Mouse (Mus musculus): ENCODE results near the gene Wfdc1. TPM values are rescaled to one million over a fixed set of nuclear protein-coding genes. Genes with fewer than 3 reads are reported as not detected.

Gene Wfdc1
- polyA plus RNA-seq, 1 experiment from 2014 or later = 1.7 TPM

DNA sequence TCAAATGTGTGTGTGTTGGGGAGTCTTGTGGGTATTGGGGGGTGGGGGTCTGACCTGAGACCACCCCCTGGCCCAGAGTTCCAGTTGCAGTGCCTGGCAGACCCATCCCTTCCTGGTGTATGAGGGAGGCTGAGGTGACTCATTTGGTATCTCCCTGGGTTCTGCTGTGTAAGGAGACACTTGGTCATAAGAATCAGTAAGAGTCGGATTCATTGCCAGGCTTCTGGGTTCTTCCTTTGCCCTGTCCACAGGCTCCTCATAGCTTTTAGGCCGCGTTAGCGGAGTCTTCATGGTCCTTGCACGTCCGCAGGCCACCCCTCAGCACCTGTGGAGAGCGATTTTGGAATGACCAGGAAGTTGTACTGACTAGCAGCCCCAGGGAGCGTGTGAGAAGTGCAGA, 42.3 kb downstream of the Wfdc1 start:
- no peaks in the 10 kb centered on the region; the same call in 1 of the 2 replicates for H3K4me1 ChIP-seq (ENCODE audit: control insufficient read depth, insufficient read depth, low read length)
- no peak overlapping the region for H3K9ac ChIP-seq (ENCODE audit: low read length)
- no peak overlapping the region for H3K4me3 ChIP-seq (ENCODE audit: low read depth, low read length)
- H3K9me3 ChIP-seq (ENCODE audit: control insufficient read depth, low read length) = no peaks in the 10 kb centered on the region
- H3K27me3 ChIP-seq (ENCODE audit: control insufficient read depth, insufficient read depth, low read length) = no peaks in the 10 kb centered on the region
- 87% methylated on average over 8 of the region's 8 CpGs for WGBS
- H3K27ac ChIP-seq (ENCODE audit: low read depth, low read length) = no peak overlapping the region
- no peak overlapping the region for H3K4me2 ChIP-seq (ENCODE audit: low read depth)
- no peak for DNase-seq (ENCODE audit: low spot score)
- no peak for ATAC-seq (ENCODE audit: insufficient read depth, low FRiP score, low TSS enrichment)
- no peaks in the 10 kb centered on the region for H3K36me3 ChIP-seq (ENCODE audit: control insufficient read depth, insufficient read depth, low read length)

DNA sequence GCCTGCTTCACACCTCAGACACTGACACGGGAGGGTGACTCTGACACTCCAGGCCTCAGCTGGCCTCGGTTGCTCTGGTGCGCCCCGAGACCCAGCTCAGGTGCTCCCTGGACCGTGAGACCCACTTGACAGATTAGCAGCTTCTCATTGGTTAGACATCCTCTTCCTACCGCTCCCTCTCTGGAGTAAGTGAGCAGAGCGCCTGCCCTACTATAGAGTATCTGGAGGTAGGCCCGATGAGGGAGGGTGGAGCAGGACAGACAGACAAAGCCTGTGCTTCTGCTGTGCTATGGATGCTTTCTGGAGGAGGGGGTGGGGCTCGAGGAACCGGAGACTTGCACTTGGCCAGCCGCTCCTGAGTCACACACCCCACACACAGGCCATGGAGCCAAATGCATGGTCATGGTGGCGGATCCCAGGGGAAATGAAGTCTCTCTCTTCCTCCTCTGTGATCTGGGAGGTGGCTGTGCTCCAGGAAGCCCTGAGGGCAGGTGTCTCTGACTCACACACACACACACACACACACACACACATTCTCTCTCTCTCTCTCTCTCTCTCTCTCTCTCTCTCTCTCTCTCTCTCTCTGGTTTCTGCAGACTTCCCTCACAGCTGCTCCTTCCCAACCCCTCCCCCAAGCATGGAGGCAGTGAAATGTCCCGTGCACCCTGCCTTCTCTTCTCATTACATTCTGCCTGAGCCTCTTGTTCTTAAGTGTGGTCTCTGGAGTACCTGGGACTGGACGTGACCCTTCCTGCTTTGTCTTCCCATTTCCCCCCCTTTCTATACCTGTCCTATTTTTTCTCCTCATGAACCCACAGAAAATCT, 42.9 kb downstream of the Wfdc1 start:
- H3K9ac ChIP-seq (ENCODE audit: low read length) = no peak overlapping the region
- no peaks in the 10 kb centered on the region for H3K36me3 ChIP-seq (ENCODE audit: control insufficient read depth, insufficient read depth, low read length)
- no peaks in the 10 kb centered on the region for H3K9me3 ChIP-seq (ENCODE audit: control insufficient read depth, low read length)
- DNase-seq (ENCODE audit: low spot score) (no peak), ATAC-seq (ENCODE audit: insufficient read depth, low FRiP score, low TSS enrichment) (no peak)
- H3K27me3 ChIP-seq (ENCODE audit: control insufficient read depth, insufficient read depth, low read length) = no peaks in the 10 kb centered on the region
- no peak overlapping the region for H3K27ac ChIP-seq (ENCODE audit: low read depth, low read length)
- H3K4me2 ChIP-seq (ENCODE audit: low read depth) = no peak overlapping the region
- 71% methylated on average over 14 of the region's 14 CpGs for WGBS
- H3K4me1 ChIP-seq (ENCODE audit: control insufficient read depth, insufficient read depth, low read length) = no peaks in the 10 kb centered on the region; the same call in 1 of the 2 replicates
- no peak overlapping the region for H3K4me3 ChIP-seq (ENCODE audit: low read depth, low read length)

DNA sequence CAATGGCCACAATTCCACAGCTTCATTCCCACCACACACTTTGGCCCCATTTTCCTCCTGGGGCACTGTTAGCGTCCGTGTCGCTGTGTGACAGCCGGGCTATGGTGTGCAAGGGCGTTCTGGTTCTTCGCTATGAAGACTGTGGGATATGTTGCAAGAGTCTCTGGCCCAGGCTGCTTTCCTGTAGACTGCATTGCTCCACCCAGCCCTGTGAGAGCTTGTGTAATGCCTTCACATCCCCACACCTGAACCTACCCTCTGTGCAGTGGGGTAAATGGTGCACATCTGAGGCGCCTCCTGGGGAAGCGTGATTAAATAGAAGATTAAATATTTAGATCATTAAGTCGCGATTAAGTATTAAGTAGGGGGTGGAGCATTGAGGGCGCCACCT, 43.5 kb downstream of the Wfdc1 start:
- Histone ChIP-seq H3K9me3 (ENCODE audit: control insufficient read depth, low read length) (no peaks in the 10 kb centered on the region), H3K4me3 (ENCODE audit: low read depth, low read length) (no peak overlapping the region), H3K27me3 (ENCODE audit: control insufficient read depth, insufficient read depth, low read length) (no peaks in the 10 kb centered on the region), H3K36me3 (ENCODE audit: control insufficient read depth, insufficient read depth, low read length) (no peaks in the 10 kb centered on the region), H3K4me1 (ENCODE audit: control insufficient read depth, insufficient read depth, low read length) (no peaks in the 10 kb centered on the region; the same call in 1 of the 2 replicates), H3K4me2 (ENCODE audit: low read depth) (no peak overlapping the region), H3K27ac (ENCODE audit: low read depth, low read length) (no peak overlapping the region), H3K9ac (ENCODE audit: low read length) (no peak overlapping the region)
- 82% methylated on average over 11 of the region's 11 CpGs for WGBS
- DNase-seq (ENCODE audit: low spot score) (no peak), ATAC-seq (ENCODE audit: insufficient read depth, low FRiP score, low TSS enrichment) (no peak)

DNA sequence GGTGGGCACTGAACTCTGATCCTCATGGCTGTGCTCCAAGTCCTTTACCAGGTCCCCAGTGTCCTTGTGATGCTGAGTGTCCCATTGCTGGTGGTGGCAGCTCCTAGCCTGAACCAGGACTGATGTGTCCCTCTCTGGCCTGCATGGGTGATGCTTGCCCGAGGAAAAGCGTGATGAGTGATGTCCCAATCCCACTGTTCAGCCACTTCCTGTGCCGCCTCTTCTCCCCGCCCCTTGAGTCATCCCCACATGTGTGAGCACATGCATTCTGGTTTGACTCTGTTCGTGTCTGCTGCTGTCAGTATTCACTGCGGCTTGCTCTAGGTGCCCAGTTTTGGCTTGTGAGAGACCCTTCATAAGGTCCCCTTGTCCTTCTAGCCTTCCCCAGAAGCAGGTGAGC, 46.1 kb downstream of the Wfdc1 start:
- Histone ChIP-seq H3K27ac (ENCODE audit: low read depth, low read length) (no peak overlapping the region), H3K4me1 (ENCODE audit: control insufficient read depth, insufficient read depth, low read length) (no peaks in the 10 kb centered on the region; the same call in 1 of the 2 replicates), H3K36me3 (ENCODE audit: control insufficient read depth, insufficient read depth, low read length) (no peaks in the 10 kb centered on the region), H3K9me3 (ENCODE audit: control insufficient read depth, low read length) (no peaks in the 10 kb centered on the region), H3K4me3 (ENCODE audit: low read depth, low read length) (no peak overlapping the region), H3K9ac (ENCODE audit: low read length) (no peak overlapping the region), H3K27me3 (ENCODE audit: control insufficient read depth, insufficient read depth, low read length) (no peaks in the 10 kb centered on the region), H3K4me2 (ENCODE audit: low read depth) (no peak overlapping the region)
- 74% methylated on average over 6 of the region's 6 CpGs for WGBS
- no peak for DNase-seq (ENCODE audit: low spot score)
- ATAC-seq (ENCODE audit: insufficient read depth, low FRiP score, low TSS enrichment) = no peak

DNA sequence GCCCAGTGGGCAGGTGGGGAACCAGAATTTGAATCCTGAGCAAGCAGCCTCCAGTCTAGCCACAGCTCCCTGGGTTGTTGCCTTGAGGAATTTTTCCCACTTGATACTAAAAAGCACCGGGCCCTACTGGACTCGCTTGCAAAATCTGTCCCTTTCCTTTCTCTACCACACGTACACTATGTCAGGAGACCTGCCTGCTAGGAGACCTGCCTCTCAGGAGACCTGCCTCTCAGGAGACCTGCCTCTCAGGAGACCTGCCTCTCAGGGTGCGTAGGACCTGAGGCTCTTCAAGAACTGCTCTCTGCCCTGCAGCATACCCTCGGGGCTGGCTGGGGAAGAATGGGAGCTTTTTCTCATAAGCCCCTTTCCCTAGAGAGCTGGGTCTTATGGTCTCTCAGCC, 47.3 kb downstream of the Wfdc1 start:
- H3K27me3 ChIP-seq (ENCODE audit: control insufficient read depth, insufficient read depth, low read length) = no peaks in the 10 kb centered on the region
- H3K9me3 ChIP-seq (ENCODE audit: control insufficient read depth, low read length) = no peaks in the 10 kb centered on the region
- no peak overlapping the region for H3K4me3 ChIP-seq (ENCODE audit: low read depth, low read length)
- no peak for ATAC-seq (ENCODE audit: insufficient read depth, low FRiP score, low TSS enrichment)
- no peak for DNase-seq (ENCODE audit: low spot score)
- H3K27ac ChIP-seq (ENCODE audit: low read depth, low read length) = no peak overlapping the region
- no peaks in the 10 kb centered on the region; the same call in 1 of the 2 replicates for H3K4me1 ChIP-seq (ENCODE audit: control insufficient read depth, insufficient read depth, low read length)
- WGBS = 88% methylated on average over 5 of the region's 5 CpGs
- H3K36me3 ChIP-seq (ENCODE audit: control insufficient read depth, insufficient read depth, low read length) = no peaks in the 10 kb centered on the region
- no peak overlapping the region for H3K4me2 ChIP-seq (ENCODE audit: low read depth)
- H3K9ac ChIP-seq (ENCODE audit: low read length) = no peak overlapping the region

DNA sequence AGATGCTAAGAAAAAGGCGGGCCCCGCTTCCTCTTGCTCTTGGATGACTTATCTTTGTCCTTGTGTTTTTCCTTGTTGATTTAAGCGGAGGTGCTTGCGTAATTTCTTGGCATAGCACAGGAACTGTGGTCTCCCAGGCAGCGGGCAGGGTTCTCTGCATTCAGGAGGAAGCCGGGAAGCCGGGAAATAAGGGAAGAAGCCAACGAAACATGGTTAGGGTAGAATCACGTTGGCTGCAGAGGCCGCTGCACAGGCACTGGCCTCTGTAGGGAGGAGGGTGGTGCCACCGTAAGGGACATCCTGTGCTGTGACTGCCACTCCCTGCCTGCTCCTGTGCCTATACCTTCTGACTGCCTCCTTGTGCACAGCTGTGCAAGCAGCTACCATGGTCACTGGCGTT, 49.1 kb downstream of the Wfdc1 start:
- Histone ChIP-seq H3K4me3 (ENCODE audit: low read depth, low read length) (no peak overlapping the region), H3K27me3 (ENCODE audit: control insufficient read depth, insufficient read depth, low read length) (no peaks in the 10 kb centered on the region), H3K9me3 (ENCODE audit: control insufficient read depth, low read length) (no peaks in the 10 kb centered on the region), H3K4me1 (ENCODE audit: control insufficient read depth, insufficient read depth, low read length) (no peaks in the 10 kb centered on the region), H3K36me3 (ENCODE audit: control insufficient read depth, insufficient read depth, low read length) (no peaks in the 10 kb centered on the region), H3K9ac (ENCODE audit: low read length) (no peak overlapping the region), H3K4me2 (ENCODE audit: low read depth) (no peak overlapping the region), H3K27ac (ENCODE audit: low read depth, low read length) (no peak overlapping the region)
- WGBS = 81% methylated on average over 12 of the region's 12 CpGs
- DNase-seq (ENCODE audit: low spot score) (no peak), ATAC-seq (ENCODE audit: insufficient read depth, low FRiP score, low TSS enrichment) (no peak)

DNA sequence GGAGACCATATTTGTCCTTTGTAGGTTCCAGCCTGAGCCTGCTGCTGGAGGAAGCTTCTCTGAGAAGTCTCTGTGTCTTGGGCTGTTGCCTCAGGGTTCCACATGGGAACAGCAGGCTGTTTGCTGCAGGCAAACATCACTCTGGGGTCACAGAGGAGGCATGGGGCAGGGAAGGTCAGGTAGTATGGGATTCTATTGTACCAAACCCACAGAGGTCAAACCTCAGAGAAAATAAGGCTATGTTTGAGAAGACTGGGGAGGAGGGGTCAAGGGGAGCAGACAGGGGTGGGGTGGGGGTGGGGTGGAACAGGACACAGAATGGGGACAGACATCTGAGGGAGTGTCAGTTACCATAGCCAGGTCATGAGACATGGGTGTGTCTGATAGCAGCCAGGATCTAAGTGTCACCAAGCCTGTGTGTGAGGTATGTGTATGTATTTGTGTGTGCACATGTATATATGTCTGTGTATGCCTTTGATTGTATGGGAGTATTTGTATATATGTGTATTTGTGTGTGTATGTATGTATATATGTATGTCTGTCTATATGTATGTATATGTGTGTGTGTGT, 50.6 kb downstream of the Wfdc1 start:
- H3K9me3 ChIP-seq (ENCODE audit: control insufficient read depth, low read length) = no peaks in the 10 kb centered on the region
- ATAC-seq (ENCODE audit: insufficient read depth, low FRiP score, low TSS enrichment) (no peak), DNase-seq (ENCODE audit: low spot score) (no peak)
- H3K4me3 ChIP-seq (ENCODE audit: low read depth, low read length) = no peak overlapping the region
- no peaks in the 10 kb centered on the region for H3K36me3 ChIP-seq (ENCODE audit: control insufficient read depth, insufficient read depth, low read length)
- no peak overlapping the region for H3K4me2 ChIP-seq (ENCODE audit: low read depth)
- no peak overlapping the region for H3K9ac ChIP-seq (ENCODE audit: low read length)
- H3K27me3 ChIP-seq (ENCODE audit: control insufficient read depth, insufficient read depth, low read length) = no peaks in the 10 kb centered on the region
- no peak overlapping the region for H3K27ac ChIP-seq (ENCODE audit: low read depth, low read length)
- no peaks in the 10 kb centered on the region for H3K4me1 ChIP-seq (ENCODE audit: control insufficient read depth, insufficient read depth, low read length)

DNA sequence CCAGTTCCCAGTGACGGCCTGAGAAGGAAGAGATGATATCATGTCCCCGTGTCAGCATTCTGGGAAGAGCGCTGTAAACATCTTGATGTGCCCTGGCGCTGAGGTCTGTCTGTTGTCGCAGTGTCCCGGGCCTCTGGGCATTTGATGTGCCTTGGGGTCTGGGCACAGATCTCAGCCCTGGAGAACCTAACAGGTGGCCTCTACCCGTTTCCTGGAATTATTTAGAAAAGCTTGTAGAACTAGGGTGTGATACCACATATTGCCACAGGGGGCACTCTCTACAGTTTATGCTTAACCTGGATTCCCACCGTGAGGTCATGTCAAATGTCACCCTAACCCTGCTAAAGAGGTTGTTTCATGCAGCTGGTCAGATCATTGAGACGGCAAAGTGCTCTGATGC, 51.6 kb downstream of the Wfdc1 start:
- no peak for ATAC-seq (ENCODE audit: insufficient read depth, low FRiP score, low TSS enrichment)
- Histone ChIP-seq H3K4me1 (ENCODE audit: control insufficient read depth, insufficient read depth, low read length) (no peaks in the 10 kb centered on the region), H3K9me3 (ENCODE audit: control insufficient read depth, low read length) (no peaks in the 10 kb centered on the region), H3K27me3 (ENCODE audit: control insufficient read depth, insufficient read depth, low read length) (no peaks in the 10 kb centered on the region), H3K9ac (ENCODE audit: low read length) (no peak overlapping the region), H3K4me3 (ENCODE audit: low read depth, low read length) (no peak overlapping the region), H3K36me3 (ENCODE audit: control insufficient read depth, insufficient read depth, low read length) (no peaks in the 10 kb centered on the region), H3K27ac (ENCODE audit: low read depth, low read length) (no peak overlapping the region), H3K4me2 (ENCODE audit: low read depth) (no peak overlapping the region)
- 62% methylated on average over 9 of the region's 9 CpGs for WGBS
- DNase-seq (ENCODE audit: low spot score) = peak; percentile 24

DNA sequence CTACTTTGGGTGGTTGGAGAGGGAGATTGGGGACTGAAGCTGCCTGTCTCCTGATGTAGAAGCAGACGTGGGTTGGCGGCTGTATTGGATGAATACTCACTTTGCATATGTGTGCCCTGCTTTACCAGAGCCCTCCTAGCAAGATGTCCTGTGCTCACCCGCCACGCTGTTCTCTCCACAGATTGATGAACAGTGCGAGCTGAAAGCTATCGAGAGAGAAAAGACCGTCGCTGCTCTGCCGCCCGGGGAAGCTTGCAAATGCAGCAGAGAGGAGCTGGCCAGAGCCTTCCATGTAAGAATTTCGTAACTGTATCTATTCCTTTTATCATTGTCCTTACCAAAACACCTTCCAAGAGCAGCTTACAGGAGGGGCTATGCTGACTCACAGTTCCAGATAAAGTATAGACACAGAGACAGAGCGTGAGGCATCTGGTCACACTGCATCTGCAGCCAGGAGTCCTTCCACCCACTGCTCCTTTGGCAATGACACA, 52.9 kb downstream of the Wfdc1 start:
- Histone ChIP-seq H3K4me3 (ENCODE audit: low read depth, low read length) (no peak overlapping the region), H3K4me1 (ENCODE audit: control insufficient read depth, insufficient read depth, low read length) (no peaks in the 10 kb centered on the region), H3K27me3 (ENCODE audit: control insufficient read depth, insufficient read depth, low read length) (no peaks in the 10 kb centered on the region), H3K27ac (ENCODE audit: low read depth, low read length) (no peak overlapping the region), H3K4me2 (ENCODE audit: low read depth) (no peak overlapping the region), H3K9me3 (ENCODE audit: control insufficient read depth, low read length) (no peaks in the 10 kb centered on the region), H3K9ac (ENCODE audit: low read length) (no peak overlapping the region), H3K36me3 (ENCODE audit: control insufficient read depth, insufficient read depth, low read length) (no peaks in the 10 kb centered on the region)
- DNase-seq (ENCODE audit: low spot score) (no peak), ATAC-seq (ENCODE audit: insufficient read depth, low FRiP score, low TSS enrichment) (no peak)
- 64% methylated on average over 12 of the region's 12 CpGs for WGBS

All from neural tube, embryonic 11.5 days (tissue).